8 mouse cellular contexts compared by ENCODE assay signal in the genomic region with DNA sequence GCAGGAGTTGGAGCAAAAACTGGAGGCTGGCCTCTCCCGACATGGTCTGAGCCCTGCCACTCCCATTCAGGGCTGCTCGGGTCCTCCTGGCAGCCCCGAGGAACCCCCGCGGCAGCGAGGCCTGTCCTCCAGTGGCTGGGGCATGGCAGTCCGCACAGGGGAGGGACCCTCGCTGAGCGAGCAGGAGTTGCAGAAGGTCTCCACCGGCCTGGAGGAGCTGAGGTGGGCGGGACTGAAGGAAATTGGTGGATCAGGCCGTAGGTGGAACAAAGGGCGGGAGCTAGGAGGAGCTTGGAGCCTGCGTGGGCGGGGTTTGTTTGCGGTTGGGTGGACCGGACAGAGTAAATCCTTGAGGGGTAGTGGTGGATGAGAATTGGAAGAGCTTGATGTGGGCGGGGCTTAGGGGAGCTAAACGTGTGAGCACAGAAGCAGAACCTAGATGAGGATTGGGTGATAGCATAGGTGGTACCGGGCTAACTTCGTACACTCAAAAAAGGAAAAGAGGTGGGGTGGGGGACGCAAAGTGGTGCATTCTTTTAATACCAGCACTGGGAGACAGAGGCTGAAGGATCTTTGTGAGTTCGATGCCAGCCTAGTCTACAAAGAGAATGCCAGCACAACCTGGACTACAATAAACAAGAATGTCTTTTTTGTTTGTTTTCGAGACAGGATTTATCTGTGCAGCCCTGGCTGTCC. TPM values are rescaled to one million over a fixed set of nuclear protein-coding genes. Genes with fewer than 3 reads are reported as not detected.
DNase-seq lines count a peak whose midpoint lies in the region; ATAC-seq and TF ChIP-seq lines count a peak whose summit lies in the region.

No protein-coding gene starts in this region.

- no peaks in the 10 kb centered on the region for H3K79me3 ChIP-seq in C2C12 (ENCODE audit: low read depth)

- H3K36me3 ChIP-seq in C2C12 (ENCODE audit: control insufficient read depth, insufficient read depth) = no peaks in the 10 kb centered on the region
- no peaks in the 10 kb centered on the region for H3K36me3 ChIP-seq in limb, embryonic 14.5 days (ENCODE audit: control insufficient read depth, insufficient read depth, low read length)
- no peaks in the 10 kb centered on the region for H3K36me3 ChIP-seq in midbrain, embryonic 16.5 days (ENCODE audit: control insufficient read depth, insufficient read depth, low read length)

- ATAC-seq in erythroblast, adult 5-6 weeks (replicated peaks; ENCODE audit: low FRiP score, poor library complexity, severe bottlenecking) = peak; percentile 82
- peak; percentile 93 for ATAC-seq in limb, embryonic 14.5 days (ENCODE audit: low FRiP score, low read depth)
- peak; percentile 85 for ATAC-seq in midbrain, embryonic 16.5 days

- H3K27ac ChIP-seq in limb, embryonic 14.5 days (replicated peaks; ENCODE audit: low read depth, low read length) = no peak overlapping the region
- H3K27ac ChIP-seq in midbrain, embryonic 16.5 days (ENCODE audit: low read length) = no peak overlapping the region

- peaks cover 4% of the 10 kb centered on the region for H3K4me1 ChIP-seq in limb, embryonic 14.5 days (ENCODE audit: control insufficient read depth, insufficient read depth, low read length)
- H3K4me1 ChIP-seq in midbrain, embryonic 16.5 days (ENCODE audit: control insufficient read depth, insufficient read depth, low read length) = no peaks in the 10 kb centered on the region; the same call in 1 of the 2 replicates

- peaks cover 9% of the 10 kb centered on the region for H3K27me3 ChIP-seq in C2C12 (ENCODE audit: control insufficient read depth, insufficient read depth, insufficient read length)
- H3K27me3 ChIP-seq in limb, embryonic 14.5 days (ENCODE audit: control insufficient read depth, insufficient read depth, low read length) = peaks cover 17% of the 10 kb centered on the region; the same call in 1 of the 2 replicates
- H3K27me3 ChIP-seq in midbrain, embryonic 16.5 days (ENCODE audit: control insufficient read depth, insufficient read depth, low read depth, low read length) = peaks cover 17% of the 10 kb centered on the region

- TF ChIP-seq CTCF in C2C12 (IDR thresholded peaks at IDR 0.05; ENCODE audit: control insufficient read depth, insufficient read depth, insufficient read length) = no peak
- no peak for TF ChIP-seq CTCF in brain, embryonic 14.5 days (IDR thresholded peaks at IDR 0.05; ENCODE audit: borderline replicate concordance, extremely low read depth, insufficient read depth, insufficient read length)

- peak overlapping the region; percentile 90 for H3K4me2 ChIP-seq in limb, embryonic 14.5 days (replicated peaks; ENCODE audit: low read depth, low read length, severe bottlenecking)
- H3K4me2 ChIP-seq in midbrain, embryonic 16.5 days (ENCODE audit: low read length) = peak overlapping the region; percentile 87

- peak overlapping the region; percentile 55 for H3K9ac ChIP-seq in limb, embryonic 14.5 days (ENCODE audit: low read depth, low read length, severe bottlenecking)
- peak overlapping the region; percentile 68 for H3K9ac ChIP-seq in midbrain, embryonic 16.5 days (ENCODE audit: low read depth, low read length)

- H3ac ChIP-seq in C2C12 (ENCODE audit: control insufficient read depth, insufficient read length, low read depth) = peak overlapping the region; percentile 51

- TF ChIP-seq POLR2A in brain, embryonic 14.5 days (IDR thresholded peaks at IDR 0.05; ENCODE audit: borderline replicate concordance, extremely low read depth, insufficient read depth, insufficient read length, poor library complexity, severe bottlenecking) = 0 out of 2 replicates have a peak, but pooled peaks have one; percentile 8
- TF ChIP-seq POLR2A in limb, embryonic 14.5 days (IDR thresholded peaks at IDR 0.05; ENCODE audit: borderline replicate concordance, extremely low read depth, insufficient read depth, insufficient read length) = peak; percentile 42; the same call in 1 of the 2 replicates

- peak overlapping the region; percentile 27 for H3K4me3 ChIP-seq in C2C12 (ENCODE audit: insufficient read depth, poor library complexity, severe bottlenecking)
- H3K4me3 ChIP-seq in limb, embryonic 14.5 days (replicated peaks; ENCODE audit: low read length) = peak overlapping the region; percentile 51
- peak overlapping the region; percentile 41 for H3K4me3 ChIP-seq in midbrain, embryonic 16.5 days (ENCODE audit: low read depth, low read length)

- WGBS in limb, embryonic 14.5 days = 6% methylated on average over 24 of the region's 24 CpGs
- whole genome bisulfite sequencing in midbrain, embryonic 16.5 days = 5% methylated on average over 24 of the region's 24 CpGs

- DNase-seq in brain, embryonic 14.5 days (ENCODE audit: low read depth) = peak; percentile 95
- peak; percentile 94 to 95 for DNase-seq in heart, adult 9 months (ENCODE audit: low spot score in 2 of 2)
- peak; percentile 97 for DNase-seq in kidney, adult 9 months
- peak; percentile 96 for DNase-seq in limb, embryonic 14.5 days (ENCODE audit: low spot score)
- peak; percentile 51 to 82 for DNase-seq in spleen, postnatal 10 days (ENCODE audit: low spot score in 2 of 2)

- no peaks in the 10 kb centered on the region for H3K79me2 ChIP-seq in C2C12 (ENCODE audit: control insufficient read depth, insufficient read depth)

- no peaks in the 10 kb centered on the region for H3K9me3 ChIP-seq in limb, embryonic 14.5 days (ENCODE audit: control insufficient read depth, low read length)
- H3K9me3 ChIP-seq in midbrain, embryonic 16.5 days (replicated peaks; ENCODE audit: control insufficient read depth, low read length, poor library complexity, severe bottlenecking) = no peaks in the 10 kb centered on the region

TF ChIP-seq in C2C12, 6 proteins besides CTCF, POLR2A, EP300 and RAD21:
- TF ChIP-seq MYOD1 (IDR thresholded peaks at IDR 0.05; ENCODE audit: control insufficient read depth, insufficient read length, low read depth) (no peak), USF1 (IDR thresholded peaks at IDR 0.05; ENCODE audit: low read depth) (no peak), CEBPB (IDR thresholded peaks at IDR 0.05; ENCODE audit: low read depth) (no peak), FOSL1 (IDR thresholded peaks at IDR 0.05; ENCODE audit: insufficient read depth, low read length, poor library complexity, severe bottlenecking) (no peak)

RNA-seq across cellular contexts. Expression of a gene that starts 9.8 kb away (rescaled TPM):
- polyA plus RNA-seq in C2C12 (2012; fragmentation: generic; extraction: Trizol) = 0.04 TPM
- 0.04 and 0.05 TPM in 2 replicates for polyA plus RNA-seq in brain, embryonic 14.5 days (2012; rRNA removed)
- not detected in 2 replicates for total RNA-seq in erythroblast, adult 5-6 weeks (2015; ENCODE audit: low replicate concordance)
- total RNA-seq in erythroblast, adult 5-6 weeks (2017; ENCODE audit: low replicate concordance) = not detected in 2 replicates
- 0.05 TPM in 1 of 2 replicates, not detected in the other for polyA plus RNA-seq in limb, embryonic 14.5 days (2012; rRNA removed)
- 0.14 TPM in 1 of 2 replicates, not detected in the other for polyA plus RNA-seq in limb, embryonic 14.5 days (2014; fragmentation: Nextera tagmentation; extraction: Ambion mirVana)
- polyA plus RNA-seq in midbrain, embryonic 16.5 days (2015; fragmentation: Nextera tagmentation; extraction: Ambion mirVana) = 0.10 and 0.25 TPM in 2 replicates

RNA-seq across cellular contexts. Expression of a gene that starts 21.9 kb away (rescaled TPM):
- 5.5 TPM for polyA plus RNA-seq in C2C12 (2012; fragmentation: generic; extraction: Trizol)
- 102 and 135 TPM in 2 replicates for polyA plus RNA-seq in brain, embryonic 14.5 days (2012; rRNA removed)
- 0.19 and 1.5 TPM in 2 replicates for total RNA-seq in erythroblast, adult 5-6 weeks (2015; ENCODE audit: low replicate concordance)
- 0.28 and 0.51 TPM in 2 replicates for total RNA-seq in erythroblast, adult 5-6 weeks (2017; ENCODE audit: low replicate concordance)
- polyA plus RNA-seq in limb, embryonic 14.5 days (2012; rRNA removed) = 78.9 and 115 TPM in 2 replicates
- 26.3 and 33.6 TPM in 2 replicates for polyA plus RNA-seq in limb, embryonic 14.5 days (2014; fragmentation: Nextera tagmentation; extraction: Ambion mirVana)
- 58.4 and 63.1 TPM in 2 replicates for polyA plus RNA-seq in midbrain, embryonic 16.5 days (2015; fragmentation: Nextera tagmentation; extraction: Ambion mirVana)

RNA-seq across cellular contexts. Expression of a gene that starts 23.5 kb away (rescaled TPM):
- 129 TPM for polyA plus RNA-seq in C2C12 (2012; fragmentation: generic; extraction: Trizol)
- polyA plus RNA-seq in brain, embryonic 14.5 days (2012; rRNA removed) = 165 and 185 TPM in 2 replicates
- total RNA-seq in erythroblast, adult 5-6 weeks (2015; ENCODE audit: low replicate concordance) = 29.4 and 43.1 TPM in 2 replicates
- total RNA-seq in erythroblast, adult 5-6 weeks (2017; ENCODE audit: low replicate concordance) = 27.5 and 36.0 TPM in 2 replicates
- 113 and 141 TPM in 2 replicates for polyA plus RNA-seq in limb, embryonic 14.5 days (2012; rRNA removed)
- polyA plus RNA-seq in limb, embryonic 14.5 days (2014; fragmentation: Nextera tagmentation; extraction: Ambion mirVana) = 72.2 and 75.7 TPM in 2 replicates
- polyA plus RNA-seq in midbrain, embryonic 16.5 days (2015; fragmentation: Nextera tagmentation; extraction: Ambion mirVana) = 122 and 136 TPM in 2 replicates

RNA-seq across cellular contexts. Expression of a gene that starts 33.6 kb away (rescaled TPM):
- polyA plus RNA-seq in C2C12 (2012; fragmentation: generic; extraction: Trizol) = 978 TPM
- 824 and 992 TPM in 2 replicates for polyA plus RNA-seq in brain, embryonic 14.5 days (2012; rRNA removed)
- 21.7 and 73.4 TPM in 2 replicates for total RNA-seq in erythroblast, adult 5-6 weeks (2015; ENCODE audit: low replicate concordance)
- total RNA-seq in erythroblast, adult 5-6 weeks (2017; ENCODE audit: low replicate concordance) = 9.2 and 30.6 TPM in 2 replicates
- polyA plus RNA-seq in limb, embryonic 14.5 days (2012; rRNA removed) = 607 and 720 TPM in 2 replicates
- polyA plus RNA-seq in limb, embryonic 14.5 days (2014; fragmentation: Nextera tagmentation; extraction: Ambion mirVana) = 166 and 187 TPM in 2 replicates
- polyA plus RNA-seq in midbrain, embryonic 16.5 days (2015; fragmentation: Nextera tagmentation; extraction: Ambion mirVana) = 671 and 697 TPM in 2 replicates

RNA-seq across cellular contexts. Expression of a gene that starts 44.7 kb away (rescaled TPM):
- polyA plus RNA-seq in C2C12 (2012; fragmentation: generic; extraction: Trizol) = 43.7 TPM
- polyA plus RNA-seq in brain, embryonic 14.5 days (2012; rRNA removed) = 84.4 and 130 TPM in 2 replicates
- total RNA-seq in erythroblast, adult 5-6 weeks (2015; ENCODE audit: low replicate concordance) = 15.5 and 24.2 TPM in 2 replicates
- total RNA-seq in erythroblast, adult 5-6 weeks (2017; ENCODE audit: low replicate concordance) = 17.0 and 34.1 TPM in 2 replicates
- 142 and 168 TPM in 2 replicates for polyA plus RNA-seq in limb, embryonic 14.5 days (2012; rRNA removed)
- polyA plus RNA-seq in limb, embryonic 14.5 days (2014; fragmentation: Nextera tagmentation; extraction: Ambion mirVana) = 92.5 and 92.7 TPM in 2 replicates
- polyA plus RNA-seq in midbrain, embryonic 16.5 days (2015; fragmentation: Nextera tagmentation; extraction: Ambion mirVana) = 52.3 and 53.6 TPM in 2 replicates
